Comparison of ENCODE assay signal across 20 mouse cellular contexts in the genomic region with DNA sequence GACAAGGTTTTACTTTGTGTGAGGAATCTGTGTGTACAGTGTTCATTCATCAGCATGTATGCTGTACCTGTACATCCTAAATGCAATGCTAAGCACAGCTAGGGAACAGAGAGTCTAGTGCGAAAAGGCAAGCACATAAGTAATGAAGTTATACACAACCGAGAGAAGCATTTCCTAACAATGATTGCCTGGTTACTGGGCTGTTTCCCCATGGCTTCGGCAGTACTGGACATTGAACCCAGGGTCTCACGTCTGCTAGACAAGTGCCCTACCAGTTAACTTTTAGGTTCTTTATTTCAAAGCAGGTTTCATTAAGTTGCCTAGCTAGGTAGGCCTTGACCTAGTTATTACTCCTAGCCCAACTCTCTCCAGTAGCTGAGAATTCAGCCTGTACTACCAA. TPM values are rescaled to one million over a fixed set of nuclear protein-coding genes. Genes with fewer than 3 reads are reported as not detected.
DNase-seq lines count a peak whose midpoint lies in the region; ATAC-seq and TF ChIP-seq lines count a peak whose summit lies in the region.
"Had no signal": no experiment of that assay in that cellular context is flagged by ENCODE, and none has a peak within 500 bp of the region (broad histone marks: within the 10 kb centered on the region; RNA-seq: fewer than 3 reads in every experiment).

No protein-coding gene starts in this region.

- TF ChIP-seq POLR2A in kidney, adult 2 months (IDR thresholded peaks at IDR 0.05; ENCODE audit: low read depth, low read length): no peak

- peak overlapping the region; percentile 39; the same call in 1 of the 2 replicates for H3K27ac ChIP-seq in liver, embryonic 13.5 days
- H3K27ac ChIP-seq in liver, embryonic 12.5 days: no peak overlapping the region
- no peak overlapping the region for H3K27ac ChIP-seq in kidney, adult 2 months (ENCODE audit: insufficient read depth, low read depth, low read length)
- H3K27ac ChIP-seq: forebrain, embryonic 10.5 days; hindbrain, embryonic 14.5 days; midbrain, embryonic 12.5 days; stomach, postnatal 0 days had no signal

- no peak for DNase-seq in liver, embryonic 13.5 days
- DNase-seq in kidney, adult 2 months: peak; percentile 81
- DNase-seq in kidney, adult 8-10 months: peak; percentile 47 to 59
- peak; percentile 45 for DNase-seq in kidney, postnatal 14 days
- DNase-seq in cerebellum, adult 8-10 months: no peak
- DNase-seq in spleen, adult 18-20 months: no peak
- no peak for DNase-seq in layer of hippocampus, adult 18-20 months (ENCODE audit: low spot score in 2 of 2)
- DNase-seq: adrenal gland, adult 2 months; cerebellum, adult 11 months; cerebellum, postnatal 10 days; forebrain, postnatal 0 days; gastrocnemius, postnatal 14 days; heart, adult 11 months; lung, adult 18-20 months had no signal

- H3K4me3 ChIP-seq in liver, embryonic 13.5 days (replicated peaks): no peak overlapping the region
- H3K4me3 ChIP-seq in liver, embryonic 12.5 days: no peak overlapping the region
- H3K4me3 ChIP-seq in kidney, adult 2 months (ENCODE audit: insufficient read depth, low read depth, low read length): no peak overlapping the region
- H3K4me3 ChIP-seq: forebrain, embryonic 10.5 days; midbrain, embryonic 12.5 days had no signal

- no peak for TF ChIP-seq CTCF in kidney, adult 2 months (conservative IDR thresholded peaks at IDR 0.05; ENCODE audit: insufficient read depth, insufficient read length, low read depth, low read length)

- no peaks in the 10 kb centered on the region for H3K9me3 ChIP-seq in liver, embryonic 13.5 days (replicated peaks)
- no peaks in the 10 kb centered on the region for H3K9me3 ChIP-seq in liver, embryonic 12.5 days (replicated peaks)
- H3K9me3 ChIP-seq: forebrain, embryonic 10.5 days; midbrain, embryonic 12.5 days had no signal

- H3K4me2 ChIP-seq in liver, embryonic 13.5 days: no peak overlapping the region
- no peak overlapping the region for H3K4me2 ChIP-seq in liver, embryonic 12.5 days
- H3K4me2 ChIP-seq: hindbrain, embryonic 14.5 days; midbrain, embryonic 12.5 days had no signal

- no peak for ATAC-seq in liver, embryonic 13.5 days (ENCODE audit: low read depth)
- no peak for ATAC-seq in liver, embryonic 12.5 days
- ATAC-seq: forebrain, postnatal 0 days; inflammation-experienced regulatory T-cells, adult 6 months had no signal

- whole genome bisulfite sequencing in liver, embryonic 13.5 days (ENCODE audit: insufficient replicate concordance): 71% methylated on average over 4 of the region's 4 CpGs
- 78% methylated on average over 4 of the region's 4 CpGs for WGBS in liver, embryonic 12.5 days (ENCODE audit: insufficient replicate concordance)
- 45% methylated on average over 4 of the region's 4 CpGs for WGBS in kidney, adult 2 months

- H3K4me1 ChIP-seq in liver, embryonic 13.5 days (replicated peaks): peaks cover 36% of the 10 kb centered on the region
- H3K4me1 ChIP-seq in liver, embryonic 12.5 days: peaks cover 19% of the 10 kb centered on the region
- H3K4me1 ChIP-seq in kidney, adult 2 months (ENCODE audit: control insufficient read depth, insufficient read depth, low read length): peaks cover 34% of the 10 kb centered on the region
- H3K4me1 ChIP-seq: forebrain, embryonic 10.5 days; midbrain, embryonic 12.5 days had no signal

- no peaks in the 10 kb centered on the region for H3K27me3 ChIP-seq in liver, embryonic 13.5 days
- H3K27me3 ChIP-seq in liver, embryonic 12.5 days (replicated peaks): no peaks in the 10 kb centered on the region
- H3K27me3 ChIP-seq in kidney, adult 2 months (replicated peaks; ENCODE audit: control insufficient read depth, insufficient read depth, low read length): no peaks in the 10 kb centered on the region
- H3K27me3 ChIP-seq: midbrain, embryonic 12.5 days had no signal

- no peaks in the 10 kb centered on the region for H3K36me3 ChIP-seq in liver, embryonic 13.5 days
- 0 out of 2 replicates have a peak, but pooled peaks cover 3% of the 10 kb centered on the region for H3K36me3 ChIP-seq in liver, embryonic 12.5 days
- no peaks in the 10 kb centered on the region for H3K36me3 ChIP-seq in kidney, adult 2 months (ENCODE audit: control insufficient read depth, insufficient read depth, low read length)

- no peak overlapping the region for H3K9ac ChIP-seq in liver, embryonic 13.5 days
- H3K9ac ChIP-seq in liver, embryonic 12.5 days: no peak overlapping the region
- H3K9ac ChIP-seq: forebrain, postnatal 0 days; hindbrain, embryonic 14.5 days; midbrain, embryonic 12.5 days had no signal

RNA-seq across cellular contexts. Expression of gene Macf1, which starts 36.5 kb away (rescaled TPM):
- 9.5 and 9.8 TPM in 2 replicates for polyA plus RNA-seq in liver, embryonic 13.5 days (2015; fragmentation: Nextera tagmentation; extraction: Ambion mirVana)
- 15.1 and 17.5 TPM in 2 replicates for polyA plus RNA-seq in liver, embryonic 12.5 days (2016; fragmentation: Nextera tagmentation; extraction: Ambion mirVana)
- 58.4 and 62.9 TPM in 2 replicates for polyA plus RNA-seq in kidney, adult 2 months (2012; rRNA removed)
- total RNA-seq in layer of hippocampus, adult 18-20 months (2021): 100 to 1,000 TPM; 219 to 233 TPM

Comparison
In these comparisons a context has a peak if more than half of its experiments do, and no peak if none do; other contexts are left out.
1. DNase-seq: peak in kidney, adult 2 months (single experiment), kidney, adult 8-10 months (2 of 2) and kidney, postnatal 14 days (single experiment); none in liver, embryonic 13.5 days (single experiment), cerebellum, adult 8-10 months (single experiment), spleen, adult 18-20 months (0 of 2) and layer of hippocampus, adult 18-20 months (0 of 2).